Mouse (Mus musculus): ENCODE measurements around the gene Eml2. TPM values are rescaled to one million over a fixed set of nuclear protein-coding genes. Genes with fewer than 3 reads are reported as not detected.
"Not testable (repeated sequence)": the region's sequence is repeated elsewhere in the genome, so short reads cannot be mapped to it uniquely, and the experiment has no call there.

The Eml2 gene
- polyA plus RNA-seq, 1 experiment from 2014 or later = 8.9 TPM

- peaks cover 18% of the 10 kb centered on the region; the same call in 1 of the 2 replicates for H3K36me3 ChIP-seq (replicated peaks)
- H3K4me3 ChIP-seq = peak within 1 kb of the TSS; percentile 54
- peak within 1 kb of the TSS; percentile 76 for H3K4me2 ChIP-seq
- WGBS = under 1% methylated on average over 43 of the region's 43 CpGs
- no peaks in the 10 kb centered on the region for H3K9me3 ChIP-seq
- no peaks in the 10 kb centered on the region for H3K27me3 ChIP-seq (replicated peaks)
- peak within 1 kb of the TSS; percentile 87 for H3K27ac ChIP-seq
- peak within 1 kb of the TSS; percentile 71 for H3K9ac ChIP-seq
- ATAC-seq (replicated peaks) = peak; percentile 98
- peaks cover 25% of the 10 kb centered on the region for H3K4me1 ChIP-seq
These were observed 27.2 kb upstream of the Eml2 start, which contains the start of gene Qpctl for GRCm38 (mm10) chr7:19148875-19149541. Gene Qpctl (minus strand): TSS chr7:19149291.

GRCm38 (mm10) chr7:19149626-19150025 lies 26.6 kb upstream of the Eml2 start, which contains the start of gene Snrpd2:
Gene Snrpd2 (plus strand): TSS chr7:19149722.
- H3K9ac ChIP-seq = peak within 1 kb of the TSS; percentile 71
- under 1% methylated on average over 24 of the region's 24 CpGs for WGBS
- peaks cover 25% of the 10 kb centered on the region for H3K4me1 ChIP-seq
- peaks cover 18% of the 10 kb centered on the region; the same call in 1 of the 2 replicates for H3K36me3 ChIP-seq (replicated peaks)
- peak within 1 kb of the TSS; percentile 87 for H3K27ac ChIP-seq
- peak within 1 kb of the TSS; percentile 54 for H3K4me3 ChIP-seq
- no peaks in the 10 kb centered on the region for H3K9me3 ChIP-seq
- peak; percentile 91 for ATAC-seq (replicated peaks)
- no peaks in the 10 kb centered on the region for H3K27me3 ChIP-seq (replicated peaks)
- H3K4me2 ChIP-seq = peak within 1 kb of the TSS; percentile 76

DNA sequence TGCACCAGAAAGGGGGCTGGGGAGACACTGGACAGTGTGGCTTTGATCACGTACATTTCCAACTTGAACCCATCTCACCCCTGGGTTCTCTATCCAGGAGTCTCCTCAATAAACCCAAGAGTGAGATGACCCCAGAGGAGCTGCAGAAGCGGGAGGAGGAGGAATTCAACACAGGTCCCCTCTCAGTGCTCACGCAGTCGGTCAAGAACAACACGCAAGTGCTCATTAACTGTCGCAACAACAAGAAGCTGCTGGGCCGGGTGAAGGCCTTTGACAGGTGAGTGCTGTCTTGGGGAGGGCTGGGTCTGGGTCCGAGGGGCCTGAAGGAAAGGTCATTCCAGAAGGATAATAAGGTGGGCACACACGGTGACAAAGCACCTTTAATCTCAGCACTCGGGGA lies 25.1 kb upstream of the Eml2 start:
- Histone ChIP-seq H3K4me1 (peaks cover 25% of the 10 kb centered on the region), H3K36me3 (replicated peaks) (peaks cover 18% of the 10 kb centered on the region; the same call in 1 of the 2 replicates)
- H3K4me2 ChIP-seq; H3K4me3 ChIP-seq; H3K9me3 ChIP-seq; H3K9ac ChIP-seq; H3K27ac ChIP-seq; ATAC-seq (replicated peaks); H3K27me3 ChIP-seq (replicated peaks): not testable (repeated sequence)
- 94% methylated on average over 10 of the region's 10 CpGs for WGBS

- ATAC-seq (replicated peaks) = no peak
- H3K4me2 ChIP-seq = no peak overlapping the region
- H3K9me3 ChIP-seq = no peaks in the 10 kb centered on the region
- H3K9ac ChIP-seq = no peak overlapping the region
- H3K4me1 ChIP-seq = peaks cover 32% of the 10 kb centered on the region
- peaks cover 18% of the 10 kb centered on the region; the same call in 1 of the 2 replicates for H3K36me3 ChIP-seq (replicated peaks)
- H3K27me3 ChIP-seq (replicated peaks) = peaks cover 8% of the 10 kb centered on the region
- H3K27ac ChIP-seq = no peak overlapping the region
- H3K4me3 ChIP-seq = no peak overlapping the region
- WGBS = 85% methylated on average over 8 of the region's 8 CpGs
These were observed 21.4 kb upstream of the Eml2 start for GRCm38 (mm10) chr7:19154796-19155195.

DNA sequence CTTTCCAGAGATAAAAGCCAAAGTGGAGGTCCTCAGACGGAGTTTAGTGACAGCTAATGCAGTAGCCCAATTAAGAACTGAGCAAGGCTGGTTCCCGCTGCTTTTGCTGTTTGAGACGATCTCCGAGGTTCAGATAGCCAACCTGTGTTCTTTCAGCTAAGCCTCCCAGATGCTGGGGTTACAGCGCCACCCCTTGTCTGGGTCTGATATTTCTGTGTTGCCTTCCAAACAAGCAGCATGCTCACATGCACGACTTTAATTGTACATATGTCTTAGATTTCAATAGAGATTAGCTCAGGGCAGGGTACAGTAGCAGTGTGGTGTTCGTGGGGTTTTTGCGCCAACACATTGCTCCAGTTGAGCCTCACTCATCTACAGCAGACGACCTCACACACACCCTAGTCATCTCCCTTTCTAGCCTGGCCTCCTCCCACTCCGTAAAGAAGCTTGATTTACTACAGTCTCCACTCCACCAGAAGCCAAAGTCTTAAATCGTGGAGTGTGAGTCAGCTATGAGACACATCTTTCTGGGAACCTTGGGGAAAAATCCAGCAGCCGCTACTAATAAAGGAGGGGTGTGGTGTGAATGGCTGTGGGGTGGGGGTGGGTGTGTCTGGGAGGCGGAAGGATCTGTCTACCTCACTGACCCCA lies 20.3 kb upstream of the Eml2 start:
- Histone ChIP-seq H3K36me3 (replicated peaks) (peaks cover 18% of the 10 kb centered on the region; the same call in 1 of the 2 replicates), H3K9me3 (no peaks in the 10 kb centered on the region), H3K27ac (no peak overlapping the region), H3K4me1 (peaks cover 29% of the 10 kb centered on the region), H3K4me3 (no peak overlapping the region), H3K27me3 (replicated peaks) (peaks cover 12% of the 10 kb centered on the region), H3K9ac (no peak overlapping the region), H3K4me2 (no peak overlapping the region)
- ATAC-seq (replicated peaks) = no peak
- WGBS = 58% methylated on average over 13 of the region's 13 CpGs

GRCm38 (mm10) chr7:19157160-19157800 lies 18.9 kb upstream of the Eml2 start:
- peak overlapping the region; percentile 73 for H3K27ac ChIP-seq
- peak overlapping the region; percentile 22 for H3K4me3 ChIP-seq
- H3K9ac ChIP-seq = peak overlapping the region; percentile 33; the same call in 1 of the 2 replicates
- H3K36me3 ChIP-seq (replicated peaks) = peaks cover 15% of the 10 kb centered on the region; the same call in 1 of the 2 replicates
- ATAC-seq (replicated peaks) = peak; percentile 70
- 5% methylated on average over 30 of the region's 30 CpGs for WGBS
- no peaks in the 10 kb centered on the region for H3K9me3 ChIP-seq
- H3K27me3 ChIP-seq (replicated peaks) = peaks cover 12% of the 10 kb centered on the region
- H3K4me1 ChIP-seq = peaks cover 24% of the 10 kb centered on the region
- peak overlapping the region; percentile 47 for H3K4me2 ChIP-seq

- 75% methylated on average over 11 of the region's 11 CpGs for WGBS
- no peak overlapping the region for H3K27ac ChIP-seq
- H3K9ac ChIP-seq = no peak overlapping the region
- H3K36me3 ChIP-seq (replicated peaks) = 0 out of 2 replicates have a peak, but pooled peaks cover 4% of the 10 kb centered on the region
- H3K4me1 ChIP-seq = peaks cover 24% of the 10 kb centered on the region
- H3K4me3 ChIP-seq = no peak overlapping the region
- no peak for ATAC-seq (replicated peaks)
- H3K4me2 ChIP-seq = no peak overlapping the region
- no peaks in the 10 kb centered on the region for H3K9me3 ChIP-seq
- peaks cover 12% of the 10 kb centered on the region for H3K27me3 ChIP-seq (replicated peaks)
These were observed 17.6 kb upstream of the Eml2 start for GRCm38 (mm10) chr7:19158601-19159000.

DNA sequence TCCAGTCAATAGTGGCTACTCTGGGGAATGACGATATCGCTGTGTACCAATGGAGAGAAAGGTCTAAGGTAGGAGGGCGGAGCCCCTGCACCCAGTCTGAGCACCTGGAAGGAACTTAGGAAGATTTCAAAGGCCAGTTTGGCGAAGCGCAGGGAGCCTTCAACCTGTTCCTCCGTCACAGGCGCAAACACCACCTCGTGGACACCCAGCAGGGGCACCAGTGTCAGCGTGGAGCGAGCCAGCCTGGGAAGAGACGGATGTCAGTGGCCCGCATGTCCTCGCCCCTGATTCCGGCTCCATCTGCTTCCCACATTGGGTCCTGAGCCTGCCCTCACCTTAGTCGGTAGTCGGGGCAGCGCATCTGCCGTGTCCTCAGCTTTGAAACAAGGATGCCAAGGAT lies 16.8 kb upstream of the Eml2 start:
- Histone ChIP-seq H3K4me2 (peak overlapping the region; percentile 73), H3K27me3 (replicated peaks) (peaks cover 19% of the 10 kb centered on the region), H3K27ac (no peak overlapping the region), H3K36me3 (replicated peaks) (no peaks in the 10 kb centered on the region), H3K9ac (0 out of 2 replicates have a peak overlapping the region, but pooled peaks have one; percentile 0), H3K4me1 (peaks cover 31% of the 10 kb centered on the region), H3K4me3 (peak overlapping the region; percentile 41; the same call in 1 of the 2 replicates), H3K9me3 (no peaks in the 10 kb centered on the region)
- ATAC-seq (replicated peaks) = no peak
- WGBS = 17% methylated on average over 18 of the region's 18 CpGs

DNA sequence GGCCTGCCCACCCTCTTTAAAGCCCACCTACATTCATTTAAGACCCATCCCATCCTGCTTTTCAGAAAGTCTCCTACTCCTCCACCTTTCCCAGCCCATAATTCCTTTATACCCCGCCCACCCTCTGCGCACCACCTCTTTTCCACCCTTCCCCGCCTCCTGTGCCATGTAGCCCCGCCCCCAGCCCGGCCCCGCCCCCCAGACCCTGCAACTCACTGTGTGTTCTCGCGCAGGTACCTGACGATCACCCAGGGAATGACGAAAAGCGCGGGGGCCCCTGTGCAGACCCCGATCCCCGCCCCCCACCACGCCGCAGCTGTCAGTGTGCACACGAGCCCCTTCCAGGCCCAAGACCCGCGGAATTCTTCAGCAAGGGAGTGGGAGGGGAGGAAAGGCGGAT lies 16.1 kb upstream of the Eml2 start:
- H3K27ac ChIP-seq = no peak overlapping the region
- H3K4me2 ChIP-seq = peak overlapping the region; percentile 73
- peaks cover 38% of the 10 kb centered on the region for H3K4me1 ChIP-seq
- H3K9ac ChIP-seq = peak overlapping the region; percentile 53
- peak overlapping the region; percentile 41 for H3K4me3 ChIP-seq
- H3K9me3 ChIP-seq = no peaks in the 10 kb centered on the region
- H3K27me3 ChIP-seq (replicated peaks) = peaks cover 25% of the 10 kb centered on the region
- WGBS = 1% methylated on average over 20 of the region's 20 CpGs
- peak; percentile 22 for ATAC-seq (replicated peaks)
- H3K36me3 ChIP-seq (replicated peaks) = no peaks in the 10 kb centered on the region

GRCm38 (mm10) chr7:19162928-19163327 lies 13.3 kb upstream of the Eml2 start:
- no peaks in the 10 kb centered on the region for H3K9me3 ChIP-seq
- H3K27me3 ChIP-seq (replicated peaks) = peaks cover 25% of the 10 kb centered on the region

DNA sequence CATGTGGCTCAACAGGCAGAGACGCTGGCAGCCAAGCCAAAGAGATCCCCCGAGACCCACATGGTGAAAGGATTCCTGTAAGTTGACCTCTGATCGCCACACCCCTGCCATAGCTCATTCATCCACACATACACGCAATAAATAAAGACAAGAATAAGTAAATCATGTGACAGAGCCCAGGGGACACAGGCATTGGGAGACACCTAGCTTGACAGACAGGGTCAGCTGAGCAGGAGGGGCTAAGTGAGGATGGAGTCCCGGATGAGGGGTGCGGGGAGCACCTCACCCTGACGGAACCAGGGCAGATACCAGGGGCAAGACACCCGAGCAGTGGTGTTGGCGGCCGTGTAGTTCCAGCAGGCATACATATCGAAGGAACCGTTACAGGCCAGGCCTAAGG lies 12.5 kb upstream of the Eml2 start:
- Histone ChIP-seq H3K4me3 (no peak overlapping the region), H3K9me3 (no peaks in the 10 kb centered on the region), H3K4me1 (peaks cover 34% of the 10 kb centered on the region), H3K9ac (no peak overlapping the region), H3K36me3 (replicated peaks) (no peaks in the 10 kb centered on the region), H3K4me2 (peak overlapping the region; percentile 8; the same call in 1 of the 2 replicates), H3K27ac (no peak overlapping the region), H3K27me3 (replicated peaks) (peaks cover 25% of the 10 kb centered on the region)
- no peak for ATAC-seq (replicated peaks)
- 23% methylated on average over 12 of the region's 12 CpGs for WGBS

More at GRCm38 (mm10) chr7:19162928-19163327, 13.3 kb upstream of the Eml2 start:
- no peak overlapping the region for H3K4me2 ChIP-seq
- ATAC-seq (replicated peaks) = no peak
- 88% methylated on average over 7 of the region's 7 CpGs for WGBS
- H3K27ac ChIP-seq = no peak overlapping the region
- H3K4me3 ChIP-seq = no peak overlapping the region
- H3K4me1 ChIP-seq = peaks cover 34% of the 10 kb centered on the region
- no peak overlapping the region for H3K9ac ChIP-seq
- H3K36me3 ChIP-seq (replicated peaks) = no peaks in the 10 kb centered on the region

DNA sequence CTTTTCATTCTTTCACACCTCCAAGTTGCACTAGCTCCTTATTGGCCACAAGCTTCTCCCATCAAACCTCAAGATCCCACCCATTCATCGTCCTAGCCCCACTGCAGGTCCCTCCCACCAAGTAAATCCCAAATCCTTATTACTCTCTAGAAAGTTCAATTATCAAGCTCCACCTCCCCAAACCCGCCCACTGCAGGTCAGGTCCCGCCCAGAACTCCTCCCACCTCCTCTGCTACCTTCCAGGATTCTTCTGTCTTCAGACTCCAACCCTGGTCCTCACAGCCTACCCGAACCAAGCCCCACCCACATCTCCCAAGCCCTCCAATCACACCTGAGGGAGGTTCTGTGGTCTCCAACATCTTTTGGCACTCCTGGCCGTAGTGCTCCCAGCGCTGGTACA lies 12.0 kb upstream of the Eml2 start:
- H3K9me3 ChIP-seq = no peaks in the 10 kb centered on the region
- H3K4me3 ChIP-seq = no peak overlapping the region
- peaks cover 34% of the 10 kb centered on the region for H3K4me1 ChIP-seq
- peak overlapping the region; percentile 8; the same call in 1 of the 2 replicates for H3K4me2 ChIP-seq
- no peaks in the 10 kb centered on the region for H3K36me3 ChIP-seq (replicated peaks)
- ATAC-seq (replicated peaks) = no peak; the same call in 1 of the 2 replicates
- H3K27ac ChIP-seq = no peak overlapping the region
- peaks cover 24% of the 10 kb centered on the region for H3K27me3 ChIP-seq (replicated peaks)
- WGBS = 1% methylated on average over 6 of the region's 6 CpGs
- no peak overlapping the region for H3K9ac ChIP-seq

Data from midbrain, embryonic 15.5 days (tissue).